Mouse (Mus musculus): ENCODE measurements around the gene Prr12.

DNA sequence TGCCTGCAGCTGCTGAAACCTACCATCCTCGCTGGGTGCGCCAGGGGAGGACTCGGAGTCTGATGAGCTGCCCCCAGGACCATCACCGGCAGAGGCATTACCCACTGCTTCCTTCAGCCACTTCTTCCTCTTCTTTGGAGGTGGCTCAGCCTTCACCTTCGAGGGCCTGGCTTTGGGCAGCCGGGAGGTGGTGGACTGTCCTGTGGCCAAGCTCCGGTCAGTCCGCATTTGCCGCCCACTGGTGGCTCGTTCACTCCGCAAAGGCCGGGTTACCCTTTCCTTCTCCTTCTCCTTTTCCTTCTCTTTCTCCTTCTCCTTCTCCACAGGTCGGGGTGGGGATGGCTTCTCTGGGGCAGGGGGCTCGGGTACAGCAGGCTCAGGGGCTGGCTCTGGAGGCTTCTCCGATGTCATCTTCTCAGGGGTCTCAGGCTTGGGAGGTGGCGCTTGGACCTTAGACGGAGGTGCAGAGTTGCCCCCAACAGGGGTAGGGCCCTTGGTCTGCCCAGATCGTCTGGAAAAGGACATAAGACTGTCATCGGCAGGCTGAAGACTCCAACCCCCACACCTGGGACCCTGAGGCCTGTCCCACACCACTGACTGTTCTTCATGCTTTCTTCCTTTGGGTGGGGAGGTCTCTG is 18.8 kb downstream of the Prr12 start:
- TF ChIP-seq CTCF (IDR thresholded peaks at IDR 0.05; ENCODE audit: extremely low read depth, insufficient read depth, low read length), result no peak
- TF ChIP-seq POLR2A (IDR thresholded peaks at IDR 0.05; ENCODE audit: extremely low read depth, insufficient read depth, low read length), result no peak

All from cortical plate, adult 2 months (tissue).